Mouse (Mus musculus) forebrain, embryonic 10.5 days (tissue): ENCODE measurements around the gene Zc3h10. TPM values are rescaled to one million over a fixed set of nuclear protein-coding genes. Genes with fewer than 3 reads are reported as not detected.
A peak's percentile ranks its signal among the peaks of the same experiment; 100 is the strongest.

Source experiments
- DNase-seq: peaks from one replicate; pipeline ENCODE4 v3.0.0-alpha.2; 2017; ENCODE audit warnings: low spot score; ENCODE audit errors: extremely low spot score
- H3K27ac ChIP-seq: fragments of 300-500 bp; sonication (generic); 2 replicates; pipeline ENCODE4 v1.5.1; 2016; ENCODE audit warnings: mild to moderate bottlenecking
- H3K27me3 ChIP-seq: fragments of 300-500 bp; sonication (generic); 2 replicates; pipeline ENCODE4 v1.6.1; 2016; ENCODE audit warnings: mild to moderate bottlenecking; ENCODE audit not compliant: poor library complexity, severe bottlenecking
- H3K36me3 ChIP-seq: fragments of 300-500 bp; sonication (generic); replicated peaks from 2 replicates; pipeline ENCODE4 v1.6.1; 2016; ENCODE audit warnings: mild to moderate bottlenecking, moderate library complexity
- H3K4me1 ChIP-seq: fragments of 300-500 bp; sonication (generic); 2 replicates; pipeline ENCODE4 v1.6.1; 2016
- H3K4me3 ChIP-seq: fragments of 300-500 bp; sonication (generic); 2 replicates; pipeline ENCODE4 v1.5.1; 2016; ENCODE audit warnings: mild to moderate bottlenecking, moderate library complexity
- H3K9me3 ChIP-seq: fragments of 300-500 bp; sonication (generic); 2 replicates; pipeline ENCODE4 v1.6.1; 2016; ENCODE audit warnings: mild to moderate bottlenecking, moderate library complexity
- WGBS: fragments of 180-500 bp; shearing (Covaris S2); methylation state at CpG from one replicate; pipeline ENCODE4 v1.1.7; 2016; 5-methylcytosine and 5-hydroxymethylcytosine counted together
- polyA plus RNA-seq: library from polyadenylated mRNA; unstranded; fragments of >200 nt; fragmentation: Nextera tagmentation; extraction: Ambion mirVana; gene quantifications from 2 replicates; pipeline ENCODE4 v1.2.1, GENCODE M21; 2016

The Zc3h10 gene
- polyA plus RNA-seq: 11.8 and 14.0 TPM in 2 replicates

DNA sequence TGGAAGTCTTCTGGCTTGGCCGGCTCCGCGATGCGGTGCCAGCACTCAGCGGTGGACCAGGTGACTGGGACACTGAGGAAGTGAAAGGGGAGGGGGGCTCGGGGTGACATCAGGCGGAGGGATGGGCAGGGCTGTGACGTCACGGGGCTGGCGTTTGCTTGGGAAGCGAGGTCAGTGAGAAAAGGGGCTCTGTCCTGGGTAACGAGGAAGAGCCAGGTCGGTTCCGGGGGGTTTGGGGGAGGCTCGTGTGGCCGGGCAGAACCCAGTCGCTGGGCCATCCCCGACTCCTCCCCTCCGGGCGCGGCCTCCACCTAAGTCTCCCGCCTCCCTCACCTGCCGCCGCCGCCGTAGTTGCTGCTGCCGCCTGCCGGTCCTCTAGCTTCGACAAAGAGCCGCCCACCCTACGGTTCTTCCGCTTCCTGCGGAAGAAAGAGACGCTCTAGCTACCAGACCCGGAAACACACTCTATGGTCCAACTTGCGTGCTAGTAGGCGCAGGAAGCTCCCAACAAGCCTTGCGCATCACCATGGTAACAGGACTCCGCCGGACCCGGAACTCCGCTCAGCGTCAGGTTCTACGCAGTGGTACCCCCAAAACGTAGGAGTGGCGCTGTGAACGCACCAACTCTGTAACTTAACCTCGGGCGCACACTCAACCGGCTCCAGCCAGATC is at the start of gene Zc3h10:
Gene Zc3h10 (minus strand): TSS at position 414 of the 672 bp plus-strand sequence.
- Histone ChIP-seq H3K4me1 (peaks cover 40% of the 10 kb centered on the region), H3K27me3 (no peaks in the 10 kb centered on the region)

DNA sequence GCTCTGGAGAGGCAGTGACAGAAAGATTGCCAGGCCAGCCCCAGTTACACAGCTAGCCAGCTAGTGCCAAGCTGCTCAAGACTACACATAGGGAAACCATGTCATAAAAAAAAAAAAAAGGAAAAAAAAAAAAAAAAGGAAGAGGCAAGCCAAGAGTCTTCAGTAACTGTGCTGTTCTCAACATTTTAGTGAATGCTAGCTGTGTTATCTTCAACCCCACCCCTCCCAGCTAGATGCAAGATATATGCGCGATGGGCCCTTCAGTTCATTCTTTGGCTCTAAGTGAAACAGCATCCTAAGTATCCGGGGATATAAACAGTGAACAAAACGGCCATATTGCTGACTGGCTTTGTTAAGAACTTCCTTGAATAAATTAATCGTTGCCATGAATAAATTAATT is 45.2 kb upstream of the Zc3h10 start:
- H3K27me3 ChIP-seq: peaks cover 25% of the 10 kb centered on the region
- WGBS: 86% methylated on average over 5 of the region's 5 CpGs
- no peak for DNase-seq
- H3K4me1 ChIP-seq: peaks cover 23% of the 10 kb centered on the region
- no peaks in the 10 kb centered on the region for H3K36me3 ChIP-seq
- no peak overlapping the region for H3K4me3 ChIP-seq
- H3K27ac ChIP-seq: no peak overlapping the region
- H3K9me3 ChIP-seq: no peaks in the 10 kb centered on the region

More for the DNA sequence above, at the start of gene Zc3h10:
- peak; percentile 95 for DNase-seq
- under 1% methylated on average over 50 of the region's 50 CpGs for whole genome bisulfite sequencing
- peak within 1 kb of the TSS; percentile 96 for H3K27ac ChIP-seq
- H3K4me3 ChIP-seq: peak within 1 kb of the TSS; percentile 71
- H3K36me3 ChIP-seq: peaks cover 43% of the 10 kb centered on the region
- H3K9me3 ChIP-seq: no peaks in the 10 kb centered on the region

DNA sequence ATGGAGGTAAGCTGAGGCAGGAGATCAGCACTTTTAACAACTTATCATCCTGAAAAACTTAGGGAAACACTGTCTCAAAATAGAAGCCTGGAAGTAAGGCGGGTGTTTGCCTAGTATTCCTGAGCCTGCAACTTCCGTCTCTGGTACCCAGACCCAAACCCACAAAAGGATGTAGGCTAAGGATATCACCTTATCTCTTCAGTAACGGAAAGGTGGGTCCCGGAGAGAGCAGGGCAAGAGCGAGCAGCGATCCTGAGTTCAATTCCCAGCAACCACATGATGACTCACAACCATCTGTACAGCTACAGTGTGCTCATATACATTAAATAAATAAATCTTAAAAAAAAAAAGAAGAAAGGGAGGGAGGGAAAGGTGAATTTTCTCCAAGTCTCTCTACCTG is 43.9 kb upstream of the Zc3h10 start:
- H3K4me3 ChIP-seq: no peak overlapping the region
- H3K4me1 ChIP-seq: peaks cover 34% of the 10 kb centered on the region
- no peaks in the 10 kb centered on the region for H3K9me3 ChIP-seq
- no peak for DNase-seq
- H3K27me3 ChIP-seq: peaks cover 39% of the 10 kb centered on the region
- no peaks in the 10 kb centered on the region for H3K36me3 ChIP-seq
- no peak overlapping the region for H3K27ac ChIP-seq
- WGBS: 87% methylated on average over 6 of the region's 6 CpGs

DNA sequence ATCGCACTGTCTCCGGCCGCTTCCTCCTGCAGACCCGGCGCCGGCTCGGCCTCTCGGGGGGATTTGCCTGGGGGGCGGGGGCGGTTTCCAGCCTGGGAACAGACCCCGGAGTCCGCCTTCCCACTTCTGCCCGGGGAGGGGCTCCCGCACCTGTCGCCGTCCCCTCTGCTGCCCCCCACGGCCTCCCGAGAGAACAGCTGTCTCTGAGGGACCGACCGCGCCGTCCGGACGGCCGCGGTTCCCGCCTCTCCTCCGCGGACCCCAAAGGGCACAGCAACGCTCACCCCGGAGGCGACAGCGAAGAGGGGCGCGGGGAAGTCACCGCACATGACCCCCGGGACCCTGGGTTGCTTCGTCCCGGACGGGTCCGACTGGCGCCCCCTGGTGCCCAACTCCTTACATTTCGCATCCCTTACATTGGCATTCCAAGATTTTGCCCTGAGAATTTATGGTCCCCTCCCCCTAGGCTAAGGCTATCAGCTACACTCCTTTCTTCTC is 42.7 kb upstream of the Zc3h10 start:
- Histone ChIP-seq H3K9me3 (no peaks in the 10 kb centered on the region), H3K36me3 (no peaks in the 10 kb centered on the region), H3K27ac (peak overlapping the region; percentile 80), H3K4me1 (peaks cover 40% of the 10 kb centered on the region), H3K27me3 (peaks cover 51% of the 10 kb centered on the region), H3K4me3 (peak overlapping the region; percentile 84)
- WGBS: 1% methylated on average over 43 of the region's 43 CpGs
- peak; percentile 75 for DNase-seq

DNA sequence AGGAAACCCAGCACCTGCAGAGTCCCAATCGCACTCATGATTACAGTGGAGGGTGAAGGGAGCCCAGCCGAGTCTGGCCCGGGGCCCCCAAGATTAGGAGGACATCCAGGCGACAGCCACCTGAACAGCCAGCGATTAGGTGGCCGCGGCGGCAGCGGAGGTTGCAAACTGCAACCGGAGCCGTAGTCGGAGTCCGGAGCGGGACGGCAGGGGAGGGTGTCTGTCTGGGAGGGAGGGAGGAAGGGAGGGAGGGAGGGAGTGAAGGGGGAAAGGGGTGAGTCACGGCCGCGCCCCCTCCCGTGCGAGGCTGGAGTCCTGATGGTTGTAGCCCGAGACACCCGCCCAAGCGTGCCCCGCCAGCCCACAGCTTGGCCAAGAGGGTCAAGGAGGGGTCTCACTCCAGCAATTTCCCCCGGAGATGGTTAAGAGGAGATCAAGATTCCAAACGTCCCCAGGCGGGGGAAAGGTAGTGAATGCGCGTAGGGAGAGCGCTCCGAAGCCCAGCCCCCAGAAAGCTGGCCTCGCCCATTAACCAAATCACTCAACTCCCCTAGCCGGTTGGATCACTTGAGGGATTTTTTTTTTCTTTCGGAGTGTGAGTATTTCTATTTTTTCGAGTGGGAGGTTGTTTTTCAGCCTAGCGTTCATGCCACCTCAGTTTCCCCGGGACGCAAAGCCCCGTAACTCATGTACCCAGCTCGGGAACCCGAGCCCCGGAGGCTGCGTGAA is 42.1 kb upstream of the Zc3h10 start, which contains the start of gene Erbb3:
Gene Erbb3 (minus strand): TSS at position 189 of the 729 bp plus-strand sequence.
- 0% methylated on average over 43 of the region's 43 CpGs for WGBS
- peaks cover 57% of the 10 kb centered on the region for H3K27me3 ChIP-seq

DNA sequence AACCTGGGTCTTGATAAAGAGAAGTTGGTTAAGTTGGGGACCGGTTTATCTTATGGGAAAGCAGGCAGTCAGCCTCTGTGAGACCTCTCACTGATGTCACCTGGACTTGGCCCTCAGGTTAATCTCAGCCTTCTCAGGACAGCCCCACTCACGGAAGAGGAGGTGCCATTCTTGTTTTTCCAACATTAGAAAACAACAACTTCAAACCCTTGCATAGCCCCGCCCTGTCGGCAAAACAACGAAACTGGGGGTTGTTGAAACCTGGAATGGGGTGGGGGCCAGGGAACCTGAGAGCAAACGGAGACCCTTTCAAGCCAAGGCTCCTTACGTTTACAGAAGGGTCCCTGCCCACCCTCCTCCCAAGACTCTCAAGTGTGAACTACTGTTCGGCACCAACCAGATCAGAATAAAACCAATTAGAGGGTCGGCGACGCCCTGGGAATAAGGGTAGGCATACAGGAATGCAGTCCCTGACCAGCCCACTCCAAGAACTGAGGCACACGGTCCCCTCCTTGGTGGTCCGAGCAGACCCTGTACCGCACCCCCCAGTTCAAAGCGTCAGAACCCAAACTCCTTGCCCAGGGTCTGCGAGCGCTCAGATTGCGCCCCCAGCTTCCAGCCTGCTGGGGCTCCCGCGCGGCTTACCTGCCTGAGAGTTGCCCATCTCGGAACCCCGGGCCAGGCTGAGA is 41.3 kb upstream of the Zc3h10 start:
- H3K27ac ChIP-seq: peak overlapping the region; percentile 40; the same call in 1 of the 2 replicates
- no peak for DNase-seq

More for the DNA sequence above, 42.1 kb upstream of the Zc3h10 start, which contains the start of gene Erbb3:
- peak within 1 kb of the TSS; percentile 80 for H3K27ac ChIP-seq
- DNase-seq: peak; percentile 47
- H3K9me3 ChIP-seq: no peaks in the 10 kb centered on the region
- H3K4me1 ChIP-seq: peaks cover 40% of the 10 kb centered on the region
- no peaks in the 10 kb centered on the region for H3K36me3 ChIP-seq
- H3K4me3 ChIP-seq: peak within 1 kb of the TSS; percentile 84

DNA sequence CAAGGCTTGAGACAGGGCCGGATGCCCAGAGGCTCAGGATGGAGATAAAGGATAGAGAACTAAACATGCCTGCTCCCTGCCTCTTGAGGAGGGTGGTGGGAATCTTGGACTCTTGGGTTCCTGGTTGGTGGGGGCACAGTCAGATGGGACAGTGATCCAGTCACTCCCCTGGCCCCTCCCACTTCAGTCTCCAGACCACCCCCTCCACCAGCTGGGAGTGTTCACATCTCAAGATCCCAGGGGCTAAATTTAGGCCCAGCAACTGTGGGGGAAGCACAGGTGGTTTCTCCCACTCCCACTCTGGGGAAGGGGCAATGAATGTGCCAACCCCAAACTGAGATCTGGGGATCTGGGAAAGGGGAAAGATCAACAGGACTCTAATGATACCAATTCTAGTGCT is 40.6 kb upstream of the Zc3h10 start:
- Histone ChIP-seq H3K9me3 (no peaks in the 10 kb centered on the region), H3K4me1 (peaks cover 55% of the 10 kb centered on the region), H3K27ac (no peak overlapping the region), H3K27me3 (peaks cover 70% of the 10 kb centered on the region), H3K36me3 (no peaks in the 10 kb centered on the region), H3K4me3 (0 out of 2 replicates have a peak overlapping the region, but pooled peaks have one; percentile 84)
- 21% methylated on average over 1 of the region's 1 CpGs for WGBS
- DNase-seq: no peak

More for the DNA sequence above, 41.3 kb upstream of the Zc3h10 start:
- peaks cover 47% of the 10 kb centered on the region for H3K4me1 ChIP-seq
- peaks cover 64% of the 10 kb centered on the region for H3K27me3 ChIP-seq
- no peaks in the 10 kb centered on the region for H3K9me3 ChIP-seq
- 3% methylated on average over 23 of the region's 23 CpGs for WGBS
- H3K4me3 ChIP-seq: peak overlapping the region; percentile 84
- no peaks in the 10 kb centered on the region for H3K36me3 ChIP-seq

DNA sequence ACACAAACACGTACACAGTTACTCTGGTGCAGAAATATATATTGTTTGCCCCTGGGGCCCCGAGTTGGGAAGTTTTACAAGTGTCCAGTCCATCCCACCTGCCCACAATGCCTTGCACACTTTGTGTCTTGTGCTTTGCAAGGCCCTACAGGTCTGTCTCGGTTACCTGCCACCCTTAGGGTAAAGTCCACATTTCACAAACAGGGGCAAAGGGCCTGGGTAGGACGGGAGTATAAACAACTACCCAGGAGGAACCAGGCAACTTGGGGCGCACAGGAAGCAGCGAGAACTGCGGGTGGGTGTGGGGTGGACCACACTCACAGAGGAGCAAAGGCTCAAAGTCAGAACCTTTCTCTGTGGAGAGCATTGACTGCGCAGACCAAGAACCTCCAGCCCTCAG is 40.1 kb upstream of the Zc3h10 start:
- 48% methylated on average over 8 of the region's 8 CpGs for WGBS
- H3K27ac ChIP-seq: no peak overlapping the region
- no peak overlapping the region for H3K4me3 ChIP-seq
- H3K36me3 ChIP-seq: no peaks in the 10 kb centered on the region
- H3K4me1 ChIP-seq: peaks cover 56% of the 10 kb centered on the region
- no peak for DNase-seq
- no peaks in the 10 kb centered on the region for H3K9me3 ChIP-seq
- H3K27me3 ChIP-seq: peaks cover 75% of the 10 kb centered on the region

DNA sequence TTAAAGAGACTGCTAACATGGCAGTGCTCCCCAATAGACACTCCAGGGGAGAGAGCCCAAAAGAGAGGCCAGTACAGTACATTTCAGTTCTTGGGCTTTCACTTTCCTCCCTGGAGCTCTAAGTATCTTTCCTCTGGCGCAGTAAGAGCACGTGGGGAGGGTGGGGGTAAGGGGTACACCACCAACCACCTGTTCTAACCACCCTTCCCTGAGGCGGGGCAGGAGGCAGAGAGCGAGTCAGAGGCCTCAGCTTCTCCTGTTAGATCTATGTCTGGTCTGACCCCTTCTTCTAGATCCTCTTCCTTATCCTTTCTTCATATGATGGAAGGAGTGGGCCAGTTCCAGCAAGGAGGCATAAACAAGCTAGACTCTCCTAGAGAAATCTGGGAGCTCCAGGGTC is 39.5 kb upstream of the Zc3h10 start:
- no peak for DNase-seq
- Histone ChIP-seq H3K4me1 (peaks cover 56% of the 10 kb centered on the region), H3K9me3 (no peaks in the 10 kb centered on the region), H3K27me3 (peaks cover 75% of the 10 kb centered on the region), H3K4me3 (no peak overlapping the region), H3K27ac (no peak overlapping the region; the same call in 1 of the 2 replicates), H3K36me3 (no peaks in the 10 kb centered on the region)
- 37% methylated on average over 4 of the region's 4 CpGs for WGBS

DNA sequence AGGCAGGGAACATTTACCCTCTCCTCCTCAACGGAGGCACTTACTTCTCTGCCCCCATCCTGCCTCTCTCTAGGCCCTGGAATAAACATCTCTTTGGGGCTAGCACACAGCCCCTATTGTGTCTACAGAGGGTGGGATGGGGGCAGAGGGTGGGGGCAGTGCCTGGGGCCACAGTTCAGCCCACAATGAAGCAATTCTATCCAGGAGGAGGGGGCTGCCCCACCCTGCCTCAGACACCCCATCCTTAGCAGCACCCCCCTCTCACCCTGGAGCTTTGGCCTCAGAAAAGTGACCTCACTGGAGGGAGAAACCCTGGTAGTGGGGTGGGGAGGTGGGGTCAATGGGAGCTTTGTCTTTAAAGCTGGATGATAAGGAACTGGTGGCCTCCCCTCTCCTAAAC is 39.0 kb upstream of the Zc3h10 start:
- 19% methylated on average over 1 of the region's 1 CpGs for WGBS
- H3K4me3 ChIP-seq: no peak overlapping the region
- no peak for DNase-seq
- no peaks in the 10 kb centered on the region for H3K9me3 ChIP-seq
- peaks cover 75% of the 10 kb centered on the region for H3K27me3 ChIP-seq
- H3K27ac ChIP-seq: peak overlapping the region; percentile 8; the same call in 1 of the 2 replicates
- H3K4me1 ChIP-seq: peaks cover 56% of the 10 kb centered on the region
- H3K36me3 ChIP-seq: no peaks in the 10 kb centered on the region

DNA sequence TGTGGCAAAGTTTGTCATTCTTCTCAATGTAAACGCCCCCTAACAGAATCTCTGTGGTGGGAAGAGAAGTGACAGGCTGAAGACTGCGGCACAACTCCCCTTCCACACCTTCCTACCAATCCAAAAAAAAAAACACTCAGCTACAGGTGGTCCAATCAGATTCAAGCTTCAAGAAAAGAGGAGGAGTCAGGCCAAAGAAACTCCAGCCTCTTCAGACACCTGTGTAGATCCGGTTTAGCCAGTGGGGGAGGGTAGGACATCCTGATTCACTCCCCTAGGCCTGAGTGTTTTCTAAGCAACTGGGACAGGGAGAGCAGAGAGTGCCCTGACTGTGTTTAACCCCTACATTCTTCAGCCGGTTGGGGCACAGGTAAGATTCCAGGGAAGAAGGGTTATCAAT is 36.8 kb upstream of the Zc3h10 start:
- Histone ChIP-seq H3K27me3 (peaks cover 66% of the 10 kb centered on the region), H3K27ac (no peak overlapping the region), H3K4me3 (no peak overlapping the region), H3K36me3 (no peaks in the 10 kb centered on the region), H3K9me3 (no peaks in the 10 kb centered on the region), H3K4me1 (peaks cover 47% of the 10 kb centered on the region)
- WGBS: 13% methylated on average over 4 of the region's 4 CpGs
- no peak for DNase-seq

DNA sequence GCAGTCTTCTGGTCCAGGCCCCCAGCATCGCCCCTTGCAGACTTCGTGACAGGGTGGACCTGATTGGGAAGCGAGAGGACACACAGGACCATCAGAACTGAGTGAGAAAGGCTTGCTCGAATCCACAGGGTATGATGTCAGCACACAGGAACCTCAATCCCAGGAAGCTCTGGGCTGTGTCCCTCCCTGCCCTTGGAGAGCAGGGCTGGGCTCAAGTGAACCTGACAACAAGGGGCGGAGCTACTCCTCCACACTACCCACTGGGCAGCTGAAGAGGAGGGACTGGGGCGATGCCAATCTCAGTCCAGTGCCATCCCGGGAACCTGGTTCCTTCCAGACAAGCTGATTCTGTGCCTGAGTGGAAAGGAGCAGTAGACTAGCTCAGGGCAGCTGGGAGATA is 36.1 kb upstream of the Zc3h10 start:
- no peak for DNase-seq
- H3K9me3 ChIP-seq: no peaks in the 10 kb centered on the region
- H3K4me1 ChIP-seq: peaks cover 40% of the 10 kb centered on the region
- H3K27ac ChIP-seq: no peak overlapping the region
- peaks cover 58% of the 10 kb centered on the region for H3K27me3 ChIP-seq
- H3K36me3 ChIP-seq: no peaks in the 10 kb centered on the region
- no peak overlapping the region for H3K4me3 ChIP-seq
- 38% methylated on average over 7 of the region's 7 CpGs for WGBS
